Mouse (Mus musculus) myocyte (in vitro differentiated cells): ENCODE measurements around the gene Flii. TPM values are rescaled to one million over a fixed set of nuclear protein-coding genes. Genes with fewer than 3 reads are reported as not detected.

Experiments
- H3K27me3 ChIP-seq: one replicate; pipeline ENCODE4 v1.6.1; 2011; ENCODE audit not compliant: control insufficient read depth, insufficient read depth, insufficient read length
- H3K36me3 ChIP-seq: one replicate; pipeline ENCODE4 v1.6.1; 2011; ENCODE audit not compliant: control insufficient read depth, insufficient read depth
- H3K4me2 ChIP-seq: one replicate; pipeline ENCODE4 v1.6.1; 2011; ENCODE audit warnings: low read depth, control low read depth
- H3K4me3 ChIP-seq: one replicate; pipeline ENCODE4 v1.5.1; 2011; ENCODE audit warnings: mild to moderate bottlenecking, control low read depth, moderate library complexity
- H3K79me2 ChIP-seq: one replicate; pipeline ENCODE4 v1.6.1; 2011; ENCODE audit not compliant: control insufficient read depth, insufficient read depth
- H3ac ChIP-seq: one replicate; pipeline ENCODE4 v1.6.1; 2011; ENCODE audit not compliant: control insufficient read depth, insufficient read length
- CEBPB ChIP-seq: IDR thresholded peaks from 2 replicates; pipeline ENCODE4 v1.6.1; 2011; ENCODE audit warnings: mild to moderate bottlenecking, moderate library complexity; ENCODE audit not compliant: poor library complexity, insufficient read depth, severe bottlenecking
- E2F4 ChIP-seq: IDR thresholded peaks from one replicate; pipeline ENCODE4 v1.6.1; 2011; ENCODE audit warnings: mild to moderate bottlenecking, control low read depth, moderate library complexity; ENCODE audit not compliant: insufficient read depth
- MAX ChIP-seq: IDR thresholded peaks from one replicate; pipeline ENCODE4 v1.6.1; 2011; ENCODE audit warnings: low read depth, mild to moderate bottlenecking, control low read depth
- MYOD1 ChIP-seq, 3 experiments: IDR thresholded peaks; one replicate each; pipeline ENCODE4 v1.6.1; 2011; ENCODE audit warnings: control low read depth in 2 of 3, low read depth in 2 of 3, mild to moderate bottlenecking in 2 of 3, moderate library complexity in 1 of 3; ENCODE audit not compliant: insufficient read length in 2 of 3, control insufficient read depth in 1 of 3
- MYOG ChIP-seq, 3 experiments: IDR thresholded peaks; one replicate each; pipeline ENCODE4 v1.6.1; 2011; ENCODE audit warnings: control low read depth in 2 of 3, low read depth in 2 of 3, mild to moderate bottlenecking in 2 of 3; ENCODE audit not compliant: insufficient read length in 2 of 3, control insufficient read depth in 1 of 3, insufficient read depth in 1 of 3
- POLR2A ChIP-seq: IDR thresholded peaks from one replicate; pipeline ENCODE4 v1.6.1; 2011; ENCODE audit warnings: low read depth, mild to moderate bottlenecking, control low read depth, moderate library complexity; ENCODE audit not compliant: insufficient read length
- POLR2AphosphoS2 ChIP-seq: IDR thresholded peaks from one replicate; pipeline ENCODE4 v1.6.1; 2011; ENCODE audit warnings: low read depth, control low read depth; ENCODE audit not compliant: insufficient read length
- REST ChIP-seq: IDR thresholded peaks from one replicate; pipeline ENCODE4 v1.6.1; 2011; ENCODE audit warnings: mild to moderate bottlenecking, control low read depth, moderate library complexity; ENCODE audit not compliant: insufficient read depth, insufficient read length
- SRF ChIP-seq: IDR thresholded peaks from one replicate; pipeline ENCODE4 v1.6.1; 2011; ENCODE audit warnings: low read depth; ENCODE audit not compliant: control insufficient read depth, insufficient read length
- TCF12 ChIP-seq: IDR thresholded peaks from one replicate; pipeline ENCODE4 v1.6.1; 2011; ENCODE audit warnings: mild to moderate bottlenecking, control low read depth; ENCODE audit not compliant: poor library complexity, insufficient read depth, severe bottlenecking
- TCF3 ChIP-seq: IDR thresholded peaks from one replicate; pipeline ENCODE4 v1.6.1; 2011; ENCODE audit warnings: low read depth, control low read depth; ENCODE audit not compliant: insufficient read length
- USF1 ChIP-seq: IDR thresholded peaks from one replicate; pipeline ENCODE4 v1.6.1; 2011; ENCODE audit warnings: low read depth, mild to moderate bottlenecking, control low read depth, moderate library complexity
- polyA plus RNA-seq: library from polyadenylated mRNA; unstranded; fragments of >200 nt; fragmentation: generic; extraction: Trizol; gene quantifications from one replicate; pipeline ENCODE4 v1.2.1, GENCODE M21; 2012; ENCODE audit warnings: missing spikeins

The Flii gene
- polyA plus RNA-seq, 1 experiment: 247 TPM

GRCm38 (mm10) chr11:60696165-60696564 lies 30.9 kb downstream of the Flii start:
- Histone ChIP-seq H3ac (no peak overlapping the region), H3K79me2 (peaks cover 11% of the 10 kb centered on the region), H3K36me3 (no peaks in the 10 kb centered on the region), H3K4me2 (no peak overlapping the region), H3K4me3 (no peak overlapping the region), H3K27me3 (peaks cover 5% of the 10 kb centered on the region)
- TF ChIP-seq CEBPB (no peak), USF1 (no peak), TCF3 (no peak), POLR2A (no peak), REST (no peak), POLR2AphosphoS2 (no peak), MYOG (IDR thresholded peaks at IDR 0.05; ENCODE audit: control insufficient read depth in 1 of 3, insufficient read depth in 1 of 3, insufficient read length in 2 of 3, low read depth in 2 of 3) (no peak), E2F4 (no peak), TCF12 (no peak), SRF (no peak), MYOD1 (IDR thresholded peaks at IDR 0.05; ENCODE audit: control insufficient read depth in 1 of 3, insufficient read length in 2 of 3, low read depth in 2 of 3) (no peak), MAX (no peak)

Other genes with a start within 250 kb of the Flii start
- gene Alkbh5, start 190.9 kb downstream of the Flii start, polyA plus RNA-seq: 23.5 TPM
- gene Llgl1, start 27.5 kb downstream of the Flii start, polyA plus RNA-seq: 33.4 TPM
- 49.7 TPM for gene Mief2, start 1.1 kb upstream of the Flii start, polyA plus RNA-seq
- 5.7 TPM for gene Top3a, start 50.1 kb upstream of the Flii start, polyA plus RNA-seq
- gene Smcr8, start 50.3 kb upstream of the Flii start, polyA plus RNA-seq: 9.2 TPM
- 6.6 TPM for gene Shmt1, start 84.5 kb upstream of the Flii start, polyA plus RNA-seq
- gene Dhrs7b, start 103.4 kb upstream of the Flii start, polyA plus RNA-seq: 51.2 TPM
- gene Tmem11, start 152.0 kb upstream of the Flii start, polyA plus RNA-seq: 68.7 TPM
- gene Natd1, start 187.5 kb upstream of the Flii start, polyA plus RNA-seq: 20.0 TPM
- gene Map2k3, start 204.8 kb upstream of the Flii start, polyA plus RNA-seq: 68.5 TPM